Mouse (Mus musculus) MEL-GATA-1-ER (cell line): ENCODE results near the gene Clstn2.

Source experiments
- DNase-seq: peaks from one replicate; pipeline ENCODE4 v3.0.0-alpha.2; 2012; ENCODE audit warnings: low read depth; ENCODE audit errors: extremely low read depth

Gene Clstn2

GRCm38 (mm10) chr9:97570881-97571280, 462.1 kb downstream of the Clstn2 start:
- DNase-seq = no peak

DNA sequence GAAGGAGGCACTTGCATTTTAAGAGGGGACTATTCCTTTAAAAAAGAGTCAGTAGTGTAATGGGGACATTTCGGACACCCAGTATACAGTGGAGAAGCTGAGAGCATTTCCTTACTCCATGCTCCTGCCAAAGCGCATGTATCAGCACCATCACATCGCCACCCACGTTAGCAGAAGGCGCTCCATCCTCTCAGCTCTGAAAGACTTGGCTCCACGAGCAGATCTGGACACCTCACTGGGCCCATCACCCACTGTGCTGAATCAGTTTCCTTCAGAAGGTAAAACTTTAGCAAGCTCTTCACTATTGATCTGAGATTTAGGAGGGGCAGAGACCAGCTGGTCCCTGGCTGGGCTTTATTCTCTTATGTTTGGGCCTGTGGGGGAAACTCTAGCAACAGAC, 469.9 kb downstream of the Clstn2 start:
- no peak for DNase-seq

GRCm38 (mm10) chr9:97544359-97544758, 488.6 kb downstream of the Clstn2 start:
- DNase-seq = no peak

GRCm38 (mm10) chr9:97541419-97541818, 491.6 kb downstream of the Clstn2 start:
- no peak for DNase-seq

- no peak for DNase-seq
Observed at GRCm38 (mm10) chr9:97538075-97538779, 494.8 kb downstream of the Clstn2 start.

DNA sequence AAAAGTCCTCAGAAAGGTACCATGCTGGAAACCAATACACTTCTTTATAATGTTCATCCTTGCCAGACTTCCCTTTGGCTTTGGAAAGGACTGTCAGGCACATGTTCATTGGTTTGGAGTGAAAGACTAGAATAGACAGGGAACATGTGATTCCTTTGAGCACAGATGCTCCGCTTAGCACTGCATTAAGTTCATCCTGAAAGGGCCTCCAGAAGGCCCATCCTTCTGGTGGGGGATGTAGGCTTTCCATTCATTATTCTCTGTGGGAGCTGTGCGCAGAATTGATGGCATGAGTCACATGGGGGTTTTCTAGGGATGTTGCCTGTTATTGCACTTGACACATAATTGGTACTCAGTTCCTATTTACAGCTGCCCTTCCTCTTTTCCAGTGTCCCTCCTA, 498.8 kb downstream of the Clstn2 start:
- DNase-seq = no peak

DNA sequence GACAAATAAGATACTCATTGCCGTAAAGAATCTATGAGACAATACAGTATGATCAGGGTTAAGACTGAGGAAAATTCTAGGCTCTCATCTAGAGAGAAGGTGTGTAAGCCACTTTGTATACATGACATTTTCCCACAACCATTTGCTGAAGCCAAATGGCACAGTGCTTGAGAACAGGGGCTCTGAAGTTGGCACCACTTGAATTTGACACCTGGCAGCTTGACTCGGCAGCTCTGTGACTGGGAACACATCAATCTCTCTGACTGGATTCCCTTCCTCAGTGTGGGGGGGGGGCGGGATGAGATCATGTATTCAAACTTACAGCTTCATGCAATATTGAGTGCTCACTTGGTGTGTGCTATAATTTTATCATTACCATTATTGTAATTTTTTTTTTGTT, 499.7 kb downstream of the Clstn2 start:
- no peak for DNase-seq

GRCm38 (mm10) chr9:97532536-97532935, 500.4 kb downstream of the Clstn2 start:
- DNase-seq = no peak

GRCm38 (mm10) chr9:97527926-97528325, 505.1 kb downstream of the Clstn2 start:
- DNase-seq = no peak

DNA sequence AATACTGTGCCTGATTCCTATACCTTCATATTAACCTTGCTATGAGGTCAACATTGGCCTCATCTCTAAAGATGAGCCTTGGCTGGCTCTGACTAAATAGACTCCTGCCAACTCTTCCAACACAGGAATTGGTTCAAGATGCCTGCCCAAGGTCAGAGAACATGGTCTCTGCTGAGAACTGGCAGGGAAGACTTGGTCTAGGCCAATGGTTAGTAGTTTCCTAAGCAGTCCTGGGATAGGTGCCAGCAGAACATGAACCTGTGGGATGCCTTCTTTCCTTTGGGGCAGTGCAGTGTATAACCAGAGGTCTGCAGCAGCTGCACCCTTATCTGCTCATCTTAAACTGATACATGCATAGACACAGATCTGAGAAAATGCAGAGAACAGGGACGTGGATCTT, 505.7 kb downstream of the Clstn2 start:
- no peak for DNase-seq

DNA sequence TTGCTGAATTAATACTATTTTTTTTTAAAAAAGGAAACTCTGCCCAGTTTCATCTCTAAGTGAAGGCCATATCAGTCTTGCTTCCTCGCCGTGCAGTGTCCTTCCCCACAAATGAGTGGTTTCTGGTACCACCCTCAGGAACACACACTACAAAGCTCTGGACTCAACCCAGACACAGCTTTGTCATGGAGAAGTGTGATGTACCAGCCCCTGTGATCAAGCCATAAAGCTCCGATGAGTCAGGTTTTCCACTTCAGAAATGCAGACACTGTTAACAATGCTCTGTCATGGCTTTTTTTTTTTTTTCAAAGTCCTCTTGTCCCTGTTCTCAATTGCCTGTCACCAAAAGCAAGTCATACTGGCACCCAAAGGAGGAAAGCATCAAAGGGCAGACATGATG, 507.4 kb downstream of the Clstn2 start:
- no peak for DNase-seq

GRCm38 (mm10) chr9:97524861-97525260, 508.1 kb downstream of the Clstn2 start:
- DNase-seq = no peak

- no peak for DNase-seq
Observed at GRCm38 (mm10) chr9:97520771-97521170, 512.2 kb downstream of the Clstn2 start.

DNA sequence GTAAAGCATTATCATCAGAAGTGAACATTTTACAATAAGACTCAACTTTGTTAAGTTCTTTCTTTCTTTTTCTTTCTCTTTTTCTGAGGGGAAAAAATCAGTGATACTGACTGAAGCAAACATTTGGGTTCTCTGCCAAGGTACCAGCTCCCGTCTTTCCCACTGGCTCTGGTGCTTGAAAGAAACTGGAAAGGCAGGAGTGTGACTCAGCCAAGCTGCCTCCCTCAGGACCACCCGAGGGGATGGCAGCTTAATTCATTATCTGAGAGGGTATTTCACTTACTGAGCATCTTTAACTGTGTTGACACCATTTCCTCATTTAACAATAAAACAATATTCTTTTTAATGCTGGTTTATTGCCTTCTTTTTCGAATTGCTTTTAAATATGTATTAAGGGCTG, 516.0 kb downstream of the Clstn2 start:
- DNase-seq = no peak

DNA sequence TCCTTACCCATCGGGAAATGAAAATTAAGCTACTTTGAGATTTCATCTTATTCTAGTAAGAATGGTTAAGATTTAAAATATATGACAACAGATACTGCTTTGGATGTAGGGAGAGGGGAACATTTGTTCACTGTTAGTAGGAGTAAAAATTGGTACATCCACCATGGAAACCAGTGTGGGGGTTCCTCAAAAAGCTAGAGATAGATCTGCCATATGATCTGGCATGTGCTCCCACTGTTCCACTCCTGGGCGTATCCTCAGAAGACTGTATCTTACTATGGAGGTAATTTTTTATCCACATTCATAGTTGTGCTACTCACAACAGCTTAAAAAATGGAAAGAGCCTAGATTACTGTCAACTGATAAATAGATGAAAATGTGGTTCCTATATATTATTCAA, 518.3 kb downstream of the Clstn2 start:
- no peak for DNase-seq

DNA sequence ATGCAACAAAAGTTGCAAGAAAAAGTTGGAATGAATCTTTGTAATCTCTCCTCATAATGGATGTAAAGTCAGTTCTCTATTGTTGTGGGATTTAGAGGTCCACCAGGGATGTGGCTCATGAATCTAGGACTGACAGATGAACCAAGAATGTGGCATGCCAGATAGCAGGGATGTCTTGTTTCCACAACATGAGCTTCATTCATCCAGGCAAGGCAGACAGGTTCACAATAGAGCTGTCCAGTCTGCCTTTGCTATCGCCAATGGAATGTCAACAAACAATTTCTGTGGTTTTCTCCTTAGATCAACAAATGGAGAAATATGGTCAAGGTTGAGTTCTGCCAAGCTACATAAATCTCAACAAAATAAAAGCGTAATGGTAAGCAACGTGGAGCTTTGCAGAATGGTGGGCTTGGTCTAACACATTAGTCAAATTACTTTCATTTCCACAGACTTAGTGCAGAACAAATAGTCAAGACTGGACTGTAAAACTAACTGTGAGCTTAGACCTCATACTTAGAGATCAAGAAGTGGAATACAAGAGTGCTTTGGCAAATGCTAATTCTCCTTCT, 520.6 kb downstream of the Clstn2 start:
- no peak for DNase-seq

- DNase-seq = no peak
Observed at GRCm38 (mm10) chr9:97501416-97501815, 531.6 kb downstream of the Clstn2 start.

- DNase-seq = no peak
Observed at GRCm38 (mm10) chr9:97495056-97495455, 537.9 kb downstream of the Clstn2 start.

GRCm38 (mm10) chr9:97491626-97492025, 541.4 kb downstream of the Clstn2 start:
- no peak for DNase-seq

- no peak for DNase-seq
Observed at GRCm38 (mm10) chr9:97490591-97491176, 542.3 kb downstream of the Clstn2 start.

- DNase-seq = no peak
Observed at GRCm38 (mm10) chr9:97486826-97487225, 546.2 kb downstream of the Clstn2 start.

DNA sequence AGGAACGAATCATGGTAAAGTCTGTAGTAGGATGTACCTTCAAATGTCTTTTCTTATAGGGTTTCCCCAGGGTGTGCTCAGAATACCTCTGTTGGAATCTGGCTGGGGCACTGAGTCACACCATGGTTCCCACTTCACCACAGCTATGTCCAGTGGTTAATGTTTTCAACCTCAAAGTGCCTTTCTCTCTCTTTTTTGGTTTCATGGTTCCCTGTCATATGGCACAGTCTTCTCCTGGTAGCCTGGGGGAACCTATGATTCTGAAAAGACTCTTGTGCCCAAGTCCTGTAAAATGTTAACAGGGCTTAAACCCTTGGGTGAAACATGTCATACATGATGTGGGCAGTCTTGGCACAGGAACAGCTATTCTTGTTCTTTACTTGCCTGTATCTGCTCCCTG, 551.8 kb downstream of the Clstn2 start:
- no peak for DNase-seq

DNA sequence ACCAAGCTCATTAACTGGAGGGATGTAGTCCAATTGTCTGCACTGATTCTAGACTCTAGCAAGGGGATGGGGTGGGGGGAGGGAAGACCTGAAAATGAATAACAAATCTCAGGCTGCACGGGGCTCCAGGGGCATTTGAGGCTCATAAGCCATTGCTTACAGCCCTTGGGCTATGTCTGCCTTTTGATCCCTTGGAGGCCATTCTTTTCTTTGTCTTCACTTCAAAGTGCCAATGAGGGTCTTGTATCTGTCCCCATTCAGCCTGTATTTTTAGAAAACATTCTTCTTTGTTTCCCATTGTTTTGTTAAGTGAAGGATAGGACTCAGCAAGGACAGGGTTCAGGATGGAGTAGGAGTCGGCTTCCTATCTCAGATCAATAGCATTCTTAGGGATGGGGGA, 556.0 kb downstream of the Clstn2 start:
- no peak for DNase-seq
